Mouse (Mus musculus) megakaryocyte-erythroid progenitor cell, adult 5-6 weeks (primary cell): ENCODE results near the gene Ppp1r21. TPM values are rescaled to one million over a fixed set of nuclear protein-coding genes. Genes with fewer than 3 reads are reported as not detected.

ENCODE experiments used
- ATAC-seq: replicated peaks from 2 replicates; pipeline ENCODE4 v1.8.0; 2016; ENCODE audit warnings: mild to moderate bottlenecking, inconsistent platforms; ENCODE audit not compliant: severe bottlenecking, poor library complexity, low FRiP score, low TSS enrichment
- total RNA-seq, 2 experiments: library from RNA; stranded (forward) in 1 of 2; stranded (reverse) in 1 of 2; fragments of 200-1000, 215-1000 nt in 1 of 2; fragments of >200 nt in 1 of 2; fragmentation: Nextera tagmentation in 1 of 2; gene quantifications; 2 replicates each; pipeline ENCODE4 v1.2.3; 2014 to 2017

The Ppp1r21 gene
- total RNA-seq, 2 experiments from 2014 or later, result 28.0 to 47.1 TPM

DNA sequence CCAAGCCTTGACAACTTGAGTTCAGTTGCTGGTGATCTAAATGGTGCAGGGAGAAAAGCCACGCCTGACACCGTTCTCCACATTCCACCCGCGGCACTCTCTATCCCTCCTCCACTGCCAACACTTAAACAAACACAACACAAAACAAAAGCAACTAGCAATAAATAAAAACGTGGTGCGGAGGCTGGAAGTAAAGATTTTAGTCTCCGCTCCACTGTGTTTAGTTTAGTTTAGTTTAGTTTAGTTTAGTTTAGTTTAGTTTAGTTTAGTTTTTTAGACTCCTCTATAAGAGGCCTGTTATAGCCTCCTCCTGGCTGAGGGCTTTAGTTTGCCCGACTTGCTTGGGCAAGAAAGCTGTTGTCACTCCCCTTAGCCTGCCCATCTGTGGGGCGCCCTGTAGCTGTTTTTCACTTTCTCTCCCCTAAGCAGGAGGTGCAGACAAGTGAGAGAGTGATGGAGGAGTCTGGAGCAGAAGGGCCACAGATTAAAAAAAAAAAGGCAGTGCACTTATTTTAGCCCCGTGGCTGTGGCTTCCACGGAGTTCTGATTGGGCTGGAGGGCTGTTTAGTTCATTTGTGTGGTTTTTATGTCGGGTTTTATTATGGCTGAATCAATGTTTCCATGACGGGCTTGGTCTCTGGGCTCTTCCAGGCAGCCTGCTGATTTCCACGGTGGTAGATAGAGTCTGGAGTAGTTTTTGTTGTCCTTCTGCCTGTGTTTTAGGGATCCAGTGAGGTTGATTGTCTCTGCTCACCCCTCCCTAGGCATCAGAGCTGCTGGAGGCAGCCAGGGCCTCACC is 68.9 kb downstream of the Ppp1r21 start:
- no peak for ATAC-seq

- no peak for ATAC-seq
These were observed 70.6 kb downstream of the Ppp1r21 start for GRCm38 (mm10) chr17:88600492-88601026.

DNA sequence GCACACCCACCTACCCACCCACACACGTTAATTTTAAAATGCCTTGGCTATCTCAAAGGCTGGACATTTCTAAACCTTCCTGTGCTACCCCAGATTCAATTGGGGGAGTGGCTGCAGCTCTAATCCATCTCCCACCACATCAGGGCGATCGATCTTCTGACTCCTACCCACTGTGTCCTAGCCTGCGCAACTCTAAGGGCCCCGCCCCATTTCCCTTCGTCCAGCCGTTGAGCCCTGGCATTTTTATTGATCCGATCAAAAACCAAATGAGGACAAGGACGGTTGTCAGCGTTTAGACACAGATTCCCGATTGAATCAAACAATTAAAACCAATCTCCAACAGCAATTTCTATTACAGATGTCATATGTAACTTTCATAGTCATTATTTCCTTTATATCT is 74.0 kb downstream of the Ppp1r21 start:
- no peak for ATAC-seq

DNA sequence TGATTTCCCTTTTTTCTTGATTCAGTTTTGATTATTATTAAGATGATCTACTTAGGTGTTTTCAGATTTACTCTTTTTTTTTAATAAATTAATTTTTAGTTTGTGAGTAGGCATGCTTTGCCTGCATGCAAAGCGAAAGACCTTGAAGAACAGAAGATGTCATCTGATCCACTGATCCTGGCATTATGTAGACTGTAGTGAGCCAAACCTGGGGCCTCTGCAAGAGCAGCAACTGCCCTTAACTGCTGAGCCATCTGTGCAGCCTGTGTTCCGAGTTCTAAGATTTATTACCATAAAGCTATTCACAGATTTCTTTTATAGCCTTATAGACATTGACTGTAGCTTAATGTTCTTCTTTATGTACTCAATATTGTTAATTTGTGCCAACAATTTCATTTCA is 76.1 kb downstream of the Ppp1r21 start:
- ATAC-seq, result no peak

GRCm38 (mm10) chr17:88609361-88609760 is 79.4 kb downstream of the Ppp1r21 start:
- no peak for ATAC-seq

GRCm38 (mm10) chr17:88611057-88611456 is 81.1 kb downstream of the Ppp1r21 start:
- ATAC-seq, result no peak

DNA sequence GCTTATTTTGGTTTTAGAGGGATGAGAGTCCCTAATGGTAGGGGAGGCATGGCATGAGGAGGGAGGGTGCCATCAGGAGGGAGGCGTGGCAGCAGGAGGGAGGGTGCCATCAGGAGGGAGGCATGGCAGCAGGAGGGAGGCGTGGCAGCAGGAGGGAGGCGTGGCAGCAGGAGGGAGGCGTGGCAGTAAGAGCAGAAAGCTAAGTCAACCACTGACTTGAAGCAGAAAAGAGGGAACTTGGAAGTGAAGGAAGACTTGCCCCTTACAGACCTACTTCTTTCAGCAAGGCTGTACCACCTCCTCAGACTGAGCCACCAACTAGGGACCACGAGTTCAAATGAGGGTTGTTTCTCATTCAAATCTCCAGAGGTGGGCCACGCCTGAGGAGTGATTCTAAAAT is 83.3 kb downstream of the Ppp1r21 start:
- ATAC-seq, result peak; percentile 89

- no peak for ATAC-seq
These were observed 83.8 kb downstream of the Ppp1r21 start for GRCm38 (mm10) chr17:88613721-88614120.

- no peak for ATAC-seq
These were observed 84.3 kb downstream of the Ppp1r21 start for GRCm38 (mm10) chr17:88614234-88614633.

DNA sequence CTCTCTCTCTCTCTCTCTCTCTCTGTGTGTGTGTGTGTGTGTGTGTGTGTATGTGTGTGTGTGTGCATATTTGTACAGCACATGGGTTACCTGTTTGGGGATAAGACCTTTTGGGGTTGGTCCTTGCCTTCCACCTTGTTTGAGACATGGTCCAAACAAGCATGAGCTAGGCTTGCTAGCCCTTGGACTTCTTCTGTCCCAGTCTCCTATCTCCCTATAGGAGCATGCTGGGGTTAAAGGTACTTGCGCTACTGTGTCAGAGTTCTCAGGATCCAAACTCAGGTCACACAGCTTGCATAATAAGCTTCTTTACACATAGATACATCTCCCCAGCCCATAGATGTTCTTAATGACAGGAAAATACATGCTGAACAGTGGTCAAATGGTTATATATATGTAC is 84.8 kb downstream of the Ppp1r21 start:
- no peak for ATAC-seq

DNA sequence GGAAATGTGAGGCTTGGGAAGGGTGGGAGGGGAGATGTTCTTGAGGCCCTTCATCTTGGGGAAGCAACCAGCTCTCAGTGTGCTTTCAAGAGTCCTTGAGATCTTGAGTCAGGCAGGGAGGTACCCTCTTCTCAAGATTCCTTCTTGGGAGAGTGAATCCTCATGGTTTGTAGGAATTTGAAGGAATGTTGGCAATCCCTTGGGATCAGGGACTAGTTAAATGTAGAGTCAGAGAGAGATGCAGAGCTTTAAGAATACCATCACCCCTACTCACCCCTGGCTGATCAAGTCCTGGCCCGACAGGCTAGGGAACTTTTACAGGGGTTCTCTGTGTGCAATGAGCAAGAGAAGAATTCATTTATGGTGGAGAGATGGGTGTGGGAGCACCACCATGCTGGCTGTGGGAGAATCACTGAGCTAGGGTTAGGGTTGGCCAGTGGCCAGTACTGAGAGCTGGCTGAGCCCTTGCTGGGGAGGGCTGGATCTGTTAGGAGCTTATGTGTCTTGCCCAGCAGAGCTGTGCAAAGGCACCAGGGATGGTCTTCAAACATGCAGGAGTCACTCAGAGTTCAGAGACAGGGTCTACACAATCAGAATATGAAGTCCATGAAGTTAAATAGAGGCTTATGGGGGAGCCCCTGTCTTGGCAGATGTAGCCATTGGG is 85.7 kb downstream of the Ppp1r21 start:
- no peak for ATAC-seq

GRCm38 (mm10) chr17:88620935-88621334 is 91.0 kb downstream of the Ppp1r21 start:
- no peak for ATAC-seq

DNA sequence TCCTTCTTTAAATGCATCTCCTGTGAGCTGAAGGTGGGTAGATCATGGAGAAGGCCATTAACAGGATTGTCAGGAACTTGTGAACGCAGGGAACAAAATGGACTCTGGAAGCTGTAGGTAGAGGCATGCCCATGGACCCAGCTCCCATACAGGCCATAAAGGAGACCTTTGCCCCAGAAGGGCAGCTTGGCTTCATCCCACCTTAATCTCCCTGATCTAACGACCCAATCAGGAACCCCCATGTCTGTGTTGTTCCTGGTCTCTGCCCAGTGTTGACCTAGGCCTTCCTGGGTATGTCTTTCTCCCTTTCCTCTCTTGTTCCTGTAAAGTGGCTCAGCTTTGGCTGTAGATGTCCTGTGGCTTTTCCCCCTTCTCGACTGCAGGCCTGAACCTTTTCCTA is 91.5 kb downstream of the Ppp1r21 start:
- ATAC-seq, result no peak

GRCm38 (mm10) chr17:88622711-88623110 is 92.8 kb downstream of the Ppp1r21 start:
- no peak for ATAC-seq

- ATAC-seq, result no peak
These were observed 94.5 kb downstream of the Ppp1r21 start for GRCm38 (mm10) chr17:88624386-88624785.

DNA sequence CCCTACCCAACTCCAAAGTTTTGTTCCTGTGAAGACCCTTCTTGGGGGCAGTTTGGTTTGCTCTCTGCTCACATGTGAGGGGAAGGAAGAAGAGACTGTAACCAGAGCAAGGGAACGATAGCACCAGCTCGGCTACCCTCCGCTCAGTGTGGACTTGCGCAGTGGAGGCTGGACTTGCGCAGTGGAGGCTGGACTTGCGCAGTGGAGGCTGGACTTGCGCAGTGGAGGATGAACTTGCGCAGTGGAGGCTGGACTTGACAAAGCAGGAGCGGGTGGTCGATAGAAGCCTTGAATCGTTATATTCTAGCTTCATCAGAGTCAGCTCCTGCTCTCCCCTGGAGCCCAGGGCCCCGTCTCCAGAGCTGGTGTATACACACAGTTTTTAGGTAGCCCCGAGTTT is 95.4 kb downstream of the Ppp1r21 start:
- no peak for ATAC-seq

DNA sequence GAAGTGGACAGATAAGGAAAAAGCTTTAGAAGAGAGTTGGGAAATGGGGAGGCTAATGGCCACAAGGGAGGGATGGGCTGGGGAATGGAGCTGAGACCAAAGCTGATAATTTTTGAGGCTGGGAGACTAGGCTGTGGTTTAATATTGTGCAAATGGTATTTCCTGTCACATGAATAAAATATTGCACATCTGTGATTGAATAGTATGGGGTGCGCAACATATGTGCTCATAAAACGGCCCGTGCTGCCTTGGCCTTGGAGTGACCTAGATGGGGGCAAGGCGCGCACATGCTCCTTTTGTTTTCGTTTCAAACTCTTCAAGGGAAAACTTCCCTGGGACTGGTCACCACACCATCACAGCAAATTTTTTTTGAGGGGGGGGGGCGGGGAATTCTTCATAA is 96.0 kb downstream of the Ppp1r21 start:
- ATAC-seq, result no peak

DNA sequence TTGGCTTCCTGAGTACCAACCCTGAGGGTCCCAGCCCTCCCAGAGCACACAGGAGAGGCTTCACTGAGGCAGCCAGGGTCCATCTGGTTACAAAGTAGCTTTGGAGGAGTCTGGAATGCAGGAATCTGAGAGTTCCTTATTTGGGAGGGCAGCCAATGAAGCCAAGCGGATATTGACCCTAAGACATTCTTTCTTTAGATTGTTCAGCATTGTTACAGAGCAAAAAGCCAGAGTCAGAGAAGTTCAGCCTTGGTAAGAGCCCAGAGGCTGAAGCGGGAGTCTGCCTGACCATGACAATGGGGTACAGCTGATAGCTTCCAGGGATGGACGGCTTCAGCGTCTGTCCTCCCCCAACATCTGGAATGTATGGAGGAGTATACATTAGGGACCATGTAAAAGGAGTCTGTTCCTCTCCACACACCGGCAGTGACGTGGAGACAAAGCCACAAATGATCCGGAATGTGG is 96.5 kb downstream of the Ppp1r21 start:
- ATAC-seq, result no peak

DNA sequence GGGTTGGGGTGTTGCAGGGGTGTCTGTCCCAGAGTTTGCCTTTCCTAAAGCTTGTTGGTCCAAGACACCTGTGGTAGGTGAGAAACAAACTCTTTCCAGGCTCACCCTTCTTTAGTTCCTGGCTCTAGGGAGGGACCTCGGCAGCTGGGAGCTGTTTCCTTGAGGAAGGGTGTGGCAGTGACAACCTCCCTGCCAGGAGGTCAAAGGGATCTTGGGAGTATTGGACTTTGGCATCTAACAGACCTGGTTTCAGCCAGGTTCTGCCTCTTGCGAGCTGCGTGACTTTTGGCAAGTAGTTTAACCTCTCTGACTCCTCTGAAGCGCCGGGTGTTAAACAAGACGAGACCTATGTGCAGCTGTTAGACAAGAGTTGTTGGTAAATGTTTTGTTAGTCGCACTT is 97.2 kb downstream of the Ppp1r21 start:
- ATAC-seq, result no peak

- ATAC-seq, result no peak
These were observed 98.9 kb downstream of the Ppp1r21 start for GRCm38 (mm10) chr17:88628676-88629380.
